In the genomic region with DNA sequence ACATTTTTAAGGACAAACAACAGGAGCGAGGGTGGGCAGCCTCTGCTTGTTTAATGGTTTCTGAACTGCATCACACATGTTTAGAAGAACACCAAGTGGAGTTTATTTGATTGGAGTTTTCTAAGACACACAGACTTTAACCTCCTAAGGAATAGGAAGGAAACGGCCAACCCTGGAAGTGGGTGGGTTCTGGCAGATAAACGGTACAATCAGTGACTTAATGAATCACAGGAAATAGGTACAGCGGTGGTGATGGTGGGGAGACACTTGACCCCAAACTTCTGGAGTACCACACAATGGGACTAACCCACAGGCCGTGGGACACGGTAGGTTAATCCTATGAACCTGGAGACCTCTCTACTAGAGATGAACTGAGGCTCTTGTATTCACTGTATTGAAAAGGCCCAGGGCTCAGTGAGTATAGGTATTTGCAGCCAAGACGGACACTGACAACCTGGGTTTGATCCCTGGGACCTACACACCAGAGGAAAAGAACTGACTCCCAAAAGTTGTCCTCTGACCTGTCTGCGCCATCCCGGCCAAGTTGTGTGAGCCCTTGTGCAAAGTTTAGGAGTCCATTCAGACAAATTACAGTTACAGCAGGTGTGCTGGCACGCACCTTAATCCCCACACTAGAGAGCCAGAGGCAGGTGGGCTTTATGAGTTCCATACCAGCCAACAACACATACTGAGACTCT, we compare ENCODE assay signal across 14 mouse cellular contexts. TPM values are rescaled to one million over a fixed set of nuclear protein-coding genes. Genes with fewer than 3 reads are reported as not detected.
DNase-seq lines count a peak whose midpoint lies in the region; ATAC-seq and TF ChIP-seq lines count a peak whose summit lies in the region.
"Had no signal": no experiment of that assay in that cellular context is flagged by ENCODE, and none has a peak within 500 bp of the region (broad histone marks: within the 10 kb centered on the region; RNA-seq: fewer than 3 reads in every experiment).

No protein-coding gene starts in this region.

- peak overlapping the region; percentile 42; the same call in 1 of the 2 replicates for H3K27ac ChIP-seq in hindbrain, embryonic 15.5 days (replicated peaks)
- H3K27ac ChIP-seq in hindbrain, embryonic 12.5 days: no peak overlapping the region
- 0 out of 2 replicates have a peak overlapping the region, but pooled peaks have one; percentile 36 for H3K27ac ChIP-seq in heart, embryonic 10.5 days
- peak overlapping the region; percentile 53 for H3K27ac ChIP-seq in intestine, embryonic 16.5 days (ENCODE audit: low read length)
- peak overlapping the region; percentile 85 for H3K27ac ChIP-seq in lung, postnatal 0 days (ENCODE audit: low read length)
- H3K27ac ChIP-seq: forebrain, embryonic 10.5 days had no signal

- no peak overlapping the region for H3K4me2 ChIP-seq in hindbrain, embryonic 15.5 days
- H3K4me2 ChIP-seq in hindbrain, embryonic 12.5 days (replicated peaks): no peak overlapping the region
- no peak overlapping the region for H3K4me2 ChIP-seq in intestine, embryonic 16.5 days (ENCODE audit: low read depth, low read length)
- H3K4me2 ChIP-seq in lung, postnatal 0 days (replicated peaks; ENCODE audit: low read depth, low read length): no peak overlapping the region

- H3K4me3 ChIP-seq in hindbrain, embryonic 15.5 days: no peak overlapping the region
- no peak overlapping the region for H3K4me3 ChIP-seq in hindbrain, embryonic 12.5 days
- no peak overlapping the region for H3K4me3 ChIP-seq in heart, embryonic 10.5 days
- H3K4me3 ChIP-seq in intestine, embryonic 16.5 days (ENCODE audit: low read length): no peak overlapping the region
- no peak overlapping the region for H3K4me3 ChIP-seq in lung, postnatal 0 days (ENCODE audit: low read depth, low read length)
- H3K4me3 ChIP-seq: forebrain, embryonic 10.5 days had no signal

- H3K9me3 ChIP-seq in hindbrain, embryonic 15.5 days: no peaks in the 10 kb centered on the region
- no peaks in the 10 kb centered on the region for H3K9me3 ChIP-seq in hindbrain, embryonic 12.5 days (replicated peaks)
- H3K9me3 ChIP-seq in heart, embryonic 10.5 days: no peaks in the 10 kb centered on the region
- no peaks in the 10 kb centered on the region for H3K9me3 ChIP-seq in intestine, embryonic 16.5 days (ENCODE audit: control insufficient read depth, low read length)
- no peaks in the 10 kb centered on the region for H3K9me3 ChIP-seq in lung, postnatal 0 days (ENCODE audit: low read length)
- H3K9me3 ChIP-seq: forebrain, embryonic 10.5 days had no signal

- no peaks in the 10 kb centered on the region for H3K27me3 ChIP-seq in hindbrain, embryonic 15.5 days
- no peaks in the 10 kb centered on the region for H3K27me3 ChIP-seq in hindbrain, embryonic 12.5 days
- H3K27me3 ChIP-seq in heart, embryonic 10.5 days (ENCODE audit: insufficient read depth, poor library complexity, severe bottlenecking): no peaks in the 10 kb centered on the region
- H3K27me3 ChIP-seq in intestine, embryonic 16.5 days (replicated peaks; ENCODE audit: control insufficient read depth, insufficient read depth, low read length): no peaks in the 10 kb centered on the region
- H3K27me3 ChIP-seq in lung, postnatal 0 days (replicated peaks; ENCODE audit: insufficient read depth, low read length): no peaks in the 10 kb centered on the region
- H3K27me3 ChIP-seq: CH12.LX had no signal

- DNase-seq in heart, embryonic 10.5 days (ENCODE audit: low spot score): no peak
- peak; percentile 65 for DNase-seq in lung, postnatal 0 days (ENCODE audit: low spot score)
- no peak for DNase-seq in layer of hippocampus, postnatal 25 days (ENCODE audit: extremely low spot score in 1 of 2, low spot score in 1 of 2)
- no peak for DNase-seq in urinary bladder, adult 2 months (ENCODE audit: low spot score)
- no peak for DNase-seq in cerebellum, adult 11 months
- DNase-seq: cerebellum, postnatal 25 days had no signal

- H3K4me1 ChIP-seq in hindbrain, embryonic 15.5 days (replicated peaks): peaks cover 6% of the 10 kb centered on the region; the same call in 1 of the 2 replicates
- H3K4me1 ChIP-seq in hindbrain, embryonic 12.5 days: peaks cover 6% of the 10 kb centered on the region; the same call in 1 of the 2 replicates
- H3K4me1 ChIP-seq in heart, embryonic 10.5 days: peaks cover 80% of the 10 kb centered on the region
- peaks cover 7% of the 10 kb centered on the region for H3K4me1 ChIP-seq in intestine, embryonic 16.5 days (ENCODE audit: control insufficient read depth, insufficient read depth, low read length)
- H3K4me1 ChIP-seq in lung, postnatal 0 days (ENCODE audit: insufficient read depth, low read depth, low read length): peaks cover 43% of the 10 kb centered on the region

- no peak overlapping the region for H3K9ac ChIP-seq in hindbrain, embryonic 15.5 days
- H3K9ac ChIP-seq in hindbrain, embryonic 12.5 days: no peak overlapping the region
- no peak overlapping the region for H3K9ac ChIP-seq in intestine, embryonic 16.5 days (ENCODE audit: low read depth, low read length)
- H3K9ac ChIP-seq in lung, postnatal 0 days (replicated peaks; ENCODE audit: low read depth): no peak overlapping the region

- no peaks in the 10 kb centered on the region for H3K36me3 ChIP-seq in hindbrain, embryonic 15.5 days
- H3K36me3 ChIP-seq in hindbrain, embryonic 12.5 days: 0 out of 2 replicates have a peak, but pooled peaks cover 17% of the 10 kb centered on the region
- H3K36me3 ChIP-seq in heart, embryonic 10.5 days: peaks cover 21% of the 10 kb centered on the region
- H3K36me3 ChIP-seq in intestine, embryonic 16.5 days (ENCODE audit: control insufficient read depth, insufficient read depth, low read length): no peaks in the 10 kb centered on the region
- H3K36me3 ChIP-seq in lung, postnatal 0 days (ENCODE audit: insufficient read depth, low read length): no peaks in the 10 kb centered on the region

- no peak for ATAC-seq in hindbrain, embryonic 15.5 days (ENCODE audit: low FRiP score, low read depth)
- no peak for ATAC-seq in hindbrain, embryonic 12.5 days (ENCODE audit: low FRiP score)
- ATAC-seq in intestine, embryonic 16.5 days: peak; percentile 15; the same call in 1 of the 2 replicates
- peak; percentile 23 for ATAC-seq in lung, postnatal 0 days

- TF ChIP-seq CTCF in lung, postnatal 0 days (IDR thresholded peaks at IDR 0.05): 0 out of 2 replicates have a peak, but pooled peaks have one; percentile 2

- WGBS in hindbrain, embryonic 15.5 days: 92% methylated on average over 10 of the region's 10 CpGs
- 86% methylated on average over 10 of the region's 10 CpGs for WGBS in hindbrain, embryonic 12.5 days
- WGBS in heart, embryonic 10.5 days: 67% methylated on average over 10 of the region's 10 CpGs
- 75% methylated on average over 10 of the region's 10 CpGs for WGBS in intestine, embryonic 16.5 days
- 50% methylated on average over 10 of the region's 10 CpGs for WGBS in lung, postnatal 0 days

- peak; percentile 99 for TF ChIP-seq EP300 in lung, postnatal 0 days (IDR thresholded peaks at IDR 0.05)

RNA-seq across cellular contexts. Expression of gene Cttnbp2nl, which starts 34.7 kb away (rescaled TPM):
- 47.4 and 50.6 TPM in 2 replicates for polyA plus RNA-seq in hindbrain, embryonic 15.5 days (2015; fragmentation: Nextera tagmentation; extraction: Ambion mirVana)
- 60.3 and 66.8 TPM in 2 replicates for polyA plus RNA-seq in hindbrain, embryonic 12.5 days (2016; fragmentation: Nextera tagmentation; extraction: Ambion mirVana)
- polyA plus RNA-seq in heart, embryonic 10.5 days (2016; fragmentation: Nextera tagmentation; extraction: Ambion mirVana): 35.9 and 37.4 TPM in 2 replicates
- 17.7 and 19.0 TPM in 2 replicates for polyA plus RNA-seq in intestine, embryonic 16.5 days (2015; fragmentation: Nextera tagmentation; extraction: Ambion mirVana)
- polyA plus RNA-seq in lung, postnatal 0 days (2015; fragmentation: Nextera tagmentation; extraction: Ambion mirVana): 70.4 and 82.1 TPM in 2 replicates
- 10 to 100 TPM; 26.4 to 26.6 TPM for total RNA-seq in layer of hippocampus, postnatal 25 days (2021)
- 4.0 and 7.9 TPM in 2 replicates for polyA plus RNA-seq in urinary bladder, adult 2 months (2012; rRNA removed)

RNA-seq across cellular contexts. Expression of gene 4930564D02Rik, which starts 48.4 kb away (rescaled TPM):
- polyA plus RNA-seq in hindbrain, embryonic 15.5 days (2015; fragmentation: Nextera tagmentation; extraction: Ambion mirVana): not detected in 2 replicates
- polyA plus RNA-seq in hindbrain, embryonic 12.5 days (2016; fragmentation: Nextera tagmentation; extraction: Ambion mirVana): not detected in 2 replicates
- polyA plus RNA-seq in heart, embryonic 10.5 days (2016; fragmentation: Nextera tagmentation; extraction: Ambion mirVana): not detected in 2 replicates
- polyA plus RNA-seq in intestine, embryonic 16.5 days (2015; fragmentation: Nextera tagmentation; extraction: Ambion mirVana): not detected in 2 replicates
- polyA plus RNA-seq in lung, postnatal 0 days (2015; fragmentation: Nextera tagmentation; extraction: Ambion mirVana): not detected in 2 replicates
- not detected for total RNA-seq in layer of hippocampus, postnatal 25 days (2021)
- not detected in 2 replicates for polyA plus RNA-seq in urinary bladder, adult 2 months (2012; rRNA removed)
- total RNA-seq: CH12.LX; granulocyte monocyte progenitor cell, adult 5-6 weeks; layer of hippocampus, postnatal 10 days had no signal
- polyA plus RNA-seq: forebrain, embryonic 10.5 days; liver, embryonic 16.5 days had no signal

RNA-seq across cellular contexts. Expression of gene Wnt2b, which starts 56.5 kb away (rescaled TPM):
- 1.1 and 1.2 TPM in 2 replicates for polyA plus RNA-seq in hindbrain, embryonic 15.5 days (2015; fragmentation: Nextera tagmentation; extraction: Ambion mirVana)
- polyA plus RNA-seq in hindbrain, embryonic 12.5 days (2016; fragmentation: Nextera tagmentation; extraction: Ambion mirVana): 1.1 and 1.9 TPM in 2 replicates
- 1.3 and 1.6 TPM in 2 replicates for polyA plus RNA-seq in heart, embryonic 10.5 days (2016; fragmentation: Nextera tagmentation; extraction: Ambion mirVana)
- polyA plus RNA-seq in intestine, embryonic 16.5 days (2015; fragmentation: Nextera tagmentation; extraction: Ambion mirVana): 1.3 and 1.5 TPM in 2 replicates
- 0.44 and 0.88 TPM in 2 replicates for polyA plus RNA-seq in lung, postnatal 0 days (2015; fragmentation: Nextera tagmentation; extraction: Ambion mirVana)
- under 1 TPM; 0.23 to 0.66 TPM for total RNA-seq in layer of hippocampus, postnatal 25 days (2021)
- polyA plus RNA-seq in urinary bladder, adult 2 months (2012; rRNA removed): 14.3 and 19.6 TPM in 2 replicates
- total RNA-seq: CH12.LX; granulocyte monocyte progenitor cell, adult 5-6 weeks had no signal

Comparison
In these comparisons a context has a peak if more than half of its experiments do, and no peak if none do; other contexts are left out.
1. ATAC-seq: peak in intestine, embryonic 16.5 days (single experiment) and lung, postnatal 0 days (single experiment); none in hindbrain, embryonic 15.5 days (single experiment) and hindbrain, embryonic 12.5 days (single experiment).